Mouse (Mus musculus) hindbrain, embryonic 15.5 days (tissue): ENCODE data around the gene Atp5d. TPM values are rescaled to one million over a fixed set of nuclear protein-coding genes. Genes with fewer than 3 reads are reported as not detected.

ENCODE experiments used
- ATAC-seq: fragments of 200-750 bp; cut with Nextera tagmentation; 2 replicates; pipeline ENCODE4 v1.8.0; 2017; ENCODE audit warnings: low read depth, moderate number of reproducible peaks, moderate TSS enrichment; ENCODE audit not compliant: low FRiP score
- H3K27ac ChIP-seq: fragments of 300-500 bp; sonication (generic); replicated peaks from 2 replicates; pipeline ENCODE4 v1.5.1; 2015; ENCODE audit warnings: mild to moderate bottlenecking, inconsistent platforms
- H3K27me3 ChIP-seq: fragments of 300-500 bp; sonication (generic); 2 replicates; pipeline ENCODE4 v1.6.1; 2015; ENCODE audit warnings: control low read depth, inconsistent platforms
- H3K36me3 ChIP-seq: fragments of 300-500 bp; sonication (generic); 2 replicates; pipeline ENCODE4 v1.6.1; 2015; ENCODE audit warnings: control low read depth, inconsistent platforms
- H3K4me1 ChIP-seq: fragments of 300-500 bp; sonication (generic); replicated peaks from 2 replicates; pipeline ENCODE4 v1.6.1; 2015; ENCODE audit warnings: control low read depth, inconsistent platforms
- H3K4me2 ChIP-seq: fragments of 300-500 bp; sonication (generic); 2 replicates; pipeline ENCODE4 v1.6.1; 2015; ENCODE audit warnings: moderate library complexity, mild to moderate bottlenecking, inconsistent platforms
- H3K4me3 ChIP-seq: fragments of 300-500 bp; sonication (generic); 2 replicates; pipeline ENCODE4 v1.5.1; 2015; ENCODE audit warnings: mild to moderate bottlenecking, inconsistent platforms
- H3K9ac ChIP-seq: fragments of 300-500 bp; sonication (generic); 2 replicates; pipeline ENCODE4 v1.6.1; 2015; ENCODE audit warnings: inconsistent platforms
- H3K9me3 ChIP-seq: fragments of 300-500 bp; sonication (generic); 2 replicates; pipeline ENCODE4 v1.6.1; 2016; ENCODE audit warnings: control low read depth, inconsistent platforms
- WGBS: fragments of 180-500 bp; shearing (Covaris S2); methylation state at CpG from one replicate; pipeline ENCODE4 v1.1.7; 2015; 5-methylcytosine and 5-hydroxymethylcytosine counted together
- polyA plus RNA-seq: library from polyadenylated mRNA; unstranded; fragments of >200 nt; fragmentation: Nextera tagmentation; extraction: Ambion mirVana; gene quantifications from 2 replicates; pipeline ENCODE4 v1.2.1, GENCODE M21; 2015

Gene Atp5d
- polyA plus RNA-seq, 1 experiment from 2014 or later: 517 TPM

GRCm38 (mm10) chr10:80144159-80144558 lies 5.7 kb downstream of the Atp5d start:
- Histone ChIP-seq H3K9ac (no peak overlapping the region), H3K27ac (no peak overlapping the region), H3K27me3 (no peaks in the 10 kb centered on the region), H3K4me3 (no peak overlapping the region), H3K4me2 (no peak overlapping the region), H3K9me3 (no peaks in the 10 kb centered on the region), H3K36me3 (peaks cover 16% of the 10 kb centered on the region), H3K4me1 (peaks cover 55% of the 10 kb centered on the region)
- WGBS: 96% methylated on average over 12 of the region's 12 CpGs
- ATAC-seq: no peak

- Histone ChIP-seq H3K9me3 (no peaks in the 10 kb centered on the region), H3K4me1 (peaks cover 52% of the 10 kb centered on the region), H3K27me3 (no peaks in the 10 kb centered on the region), H3K9ac (no peak overlapping the region), H3K4me3 (no peak overlapping the region), H3K36me3 (peaks cover 16% of the 10 kb centered on the region), H3K27ac (no peak overlapping the region), H3K4me2 (no peak overlapping the region)
- ATAC-seq: no peak
- 69% methylated on average over 20 of the region's 20 CpGs for WGBS
Observed at GRCm38 (mm10) chr10:80144864-80145838, 6.7 kb downstream of the Atp5d start.

- no peak overlapping the region for H3K4me3 ChIP-seq
- 79% methylated on average over 6 of the region's 6 CpGs for WGBS
- H3K27ac ChIP-seq: no peak overlapping the region
- no peaks in the 10 kb centered on the region for H3K27me3 ChIP-seq
- peaks cover 47% of the 10 kb centered on the region for H3K4me1 ChIP-seq
- peaks cover 16% of the 10 kb centered on the region for H3K36me3 ChIP-seq
- no peak for ATAC-seq
- H3K4me2 ChIP-seq: no peak overlapping the region
- no peak overlapping the region for H3K9ac ChIP-seq
- no peaks in the 10 kb centered on the region for H3K9me3 ChIP-seq
Observed at GRCm38 (mm10) chr10:80145896-80146295, 7.5 kb downstream of the Atp5d start.

- Histone ChIP-seq H3K27me3 (no peaks in the 10 kb centered on the region), H3K9me3 (no peaks in the 10 kb centered on the region), H3K4me1 (peaks cover 42% of the 10 kb centered on the region), H3K4me3 (no peak overlapping the region), H3K36me3 (peaks cover 16% of the 10 kb centered on the region), H3K4me2 (no peak overlapping the region), H3K27ac (no peak overlapping the region), H3K9ac (no peak overlapping the region)
- 79% methylated on average over 4 of the region's 4 CpGs for WGBS
- no peak for ATAC-seq
Observed at GRCm38 (mm10) chr10:80146568-80147011, 8.2 kb downstream of the Atp5d start.

- peak overlapping the region; percentile 97 for H3K9ac ChIP-seq
Observed at GRCm38 (mm10) chr10:80147146-80147718, 8.8 kb downstream of the Atp5d start.

GRCm38 (mm10) chr10:80147719-80148601 lies 9.5 kb downstream of the Atp5d start, which contains the start of gene Midn:
TSS of gene Midn (plus strand) at chr10:80148272.
- Histone ChIP-seq H3K4me2 (peak within 1 kb of the TSS; percentile 96), H3K4me3 (peak within 1 kb of the TSS; percentile 87), H3K27ac (peak within 1 kb of the TSS; percentile 100), H3K36me3 (peaks cover 16% of the 10 kb centered on the region), H3K27me3 (no peaks in the 10 kb centered on the region), H3K9ac (peak within 1 kb of the TSS; percentile 97), H3K4me1 (peaks cover 48% of the 10 kb centered on the region), H3K9me3 (no peaks in the 10 kb centered on the region)
- peak; percentile 36 for ATAC-seq
- whole genome bisulfite sequencing: 1% methylated on average over 39 of the region's 42 CpGs

More at GRCm38 (mm10) chr10:80147146-80147718, 8.8 kb downstream of the Atp5d start:
- WGBS: 80% methylated on average over 5 of the region's 5 CpGs
- ATAC-seq: no peak
- no peaks in the 10 kb centered on the region for H3K27me3 ChIP-seq
- H3K36me3 ChIP-seq: peaks cover 16% of the 10 kb centered on the region
- peak overlapping the region; percentile 87 for H3K4me3 ChIP-seq
- peaks cover 45% of the 10 kb centered on the region for H3K4me1 ChIP-seq
- no peaks in the 10 kb centered on the region for H3K9me3 ChIP-seq
- H3K27ac ChIP-seq: peak overlapping the region; percentile 100
- H3K4me2 ChIP-seq: peak overlapping the region; percentile 96

- H3K4me2 ChIP-seq: peak overlapping the region; percentile 96
- H3K4me3 ChIP-seq: peak overlapping the region; percentile 87
- H3K27me3 ChIP-seq: no peaks in the 10 kb centered on the region
- peak overlapping the region; percentile 97 for H3K9ac ChIP-seq
- under 1% methylated on average over 55 of the region's 57 CpGs for WGBS
- peaks cover 23% of the 10 kb centered on the region for H3K36me3 ChIP-seq
- peaks cover 49% of the 10 kb centered on the region for H3K4me1 ChIP-seq
- peak; percentile 25 for ATAC-seq
- H3K9me3 ChIP-seq: no peaks in the 10 kb centered on the region
- H3K27ac ChIP-seq: peak overlapping the region; percentile 100
Observed at GRCm38 (mm10) chr10:80148610-80149290, 10.3 kb downstream of the Atp5d start.

GRCm38 (mm10) chr10:80149291-80150225 lies 11.1 kb downstream of the Atp5d start:
- WGBS: under 1% methylated on average over 87 of the region's 88 CpGs
- H3K36me3 ChIP-seq: peaks cover 24% of the 10 kb centered on the region

GRCm38 (mm10) chr10:80150226-80151210 lies 12.1 kb downstream of the Atp5d start:
- Histone ChIP-seq H3K4me2 (peak overlapping the region; percentile 96), H3K9me3 (no peaks in the 10 kb centered on the region), H3K9ac (peak overlapping the region; percentile 99), H3K4me1 (peaks cover 57% of the 10 kb centered on the region), H3K27me3 (no peaks in the 10 kb centered on the region), H3K27ac (peak overlapping the region; percentile 100), H3K4me3 (peak overlapping the region; percentile 87), H3K36me3 (peaks cover 25% of the 10 kb centered on the region)
- ATAC-seq: no peak
- under 1% methylated on average over 49 of the region's 71 CpGs for WGBS

More at GRCm38 (mm10) chr10:80149291-80150225, 11.1 kb downstream of the Atp5d start:
- no peaks in the 10 kb centered on the region for H3K9me3 ChIP-seq
- no peaks in the 10 kb centered on the region for H3K27me3 ChIP-seq
- peak; percentile 89 for ATAC-seq
- H3K4me1 ChIP-seq: peaks cover 52% of the 10 kb centered on the region
- H3K4me3 ChIP-seq: peak overlapping the region; percentile 87
- H3K9ac ChIP-seq: peak overlapping the region; percentile 99
- peak overlapping the region; percentile 100 for H3K27ac ChIP-seq
- peak overlapping the region; percentile 96 for H3K4me2 ChIP-seq
